Mouse (Mus musculus): Measurements from ENCODE around the gene Igf2bp2.

DNA sequence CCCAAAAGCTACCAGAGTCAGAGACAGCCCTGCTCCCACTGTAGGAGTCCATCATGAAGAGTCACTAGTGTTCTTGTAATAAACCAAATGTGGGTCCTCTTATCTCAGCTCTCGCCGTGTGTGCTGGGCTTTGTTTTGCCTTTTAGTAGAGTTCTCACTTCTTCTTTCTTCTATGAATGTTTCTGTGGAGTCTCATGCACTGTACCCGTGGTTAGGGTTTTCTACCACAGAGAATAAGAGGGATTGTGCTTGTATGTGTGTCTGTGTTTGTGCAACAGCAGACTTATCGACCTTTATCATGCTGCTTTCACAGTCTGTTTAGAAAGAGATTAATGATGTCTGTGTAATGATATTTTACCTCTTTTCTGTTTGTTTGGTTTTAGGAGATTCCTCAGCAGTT, 119.3 kb downstream of the Igf2bp2 start:
- TF ChIP-seq GATA1 (IDR thresholded peaks at IDR 0.05; ENCODE audit: borderline replicate concordance, low read length) (no peak), FLI1 (IDR thresholded peaks at IDR 0.05; ENCODE audit: low read length) (no peak)
